Mouse (Mus musculus): ENCODE data around the gene Klhl3.

Gene Klhl3

DNA sequence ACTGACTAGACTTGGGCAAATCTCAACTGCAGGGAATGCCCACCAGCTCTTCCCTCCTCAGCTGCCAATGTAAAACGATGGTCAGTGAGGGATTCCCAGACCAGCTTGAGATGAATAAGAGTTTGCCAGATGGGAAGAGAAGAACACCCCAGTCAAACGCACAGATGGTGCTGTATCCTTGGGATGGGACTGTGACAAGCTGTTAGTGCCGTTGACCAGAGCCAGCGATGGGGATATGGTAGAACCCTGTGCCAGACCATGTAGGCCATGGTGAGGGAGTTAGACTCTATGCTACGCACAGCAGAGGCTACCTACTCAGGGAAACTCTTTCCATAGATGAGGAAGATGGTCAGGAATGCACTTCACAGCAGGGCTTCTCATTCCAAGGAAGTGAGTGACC lies 153.6 kb downstream of the Klhl3 start:
- ATAC-seq (ENCODE audit: low TSS enrichment) = no peak
